Mouse (Mus musculus) layer of hippocampus, adult 2 months (tissue): ENCODE data around the gene Gm3238. TPM values are rescaled to one million over a fixed set of nuclear protein-coding genes. Genes with fewer than 3 reads are reported as not detected.
"Not testable (repeated sequence)": the region's sequence is repeated elsewhere in the genome, so short reads cannot be mapped to it uniquely, and the experiment has no call there.

Experiments used
- DNase-seq, 2 experiments: peaks; one replicate each; pipeline ENCODE4 v3.0.0; 2022; ENCODE audit warnings: low spot score in 2 of 2
- H3K27ac ChIP-seq: fragments of 200-600 bp; 2 replicates; pipeline ENCODE4 v1.8.1; 2022
- H3K4me3 ChIP-seq: fragments of 200-600 bp; 2 replicates; pipeline ENCODE4 v1.8.1; 2022; ENCODE audit warnings: mild to moderate bottlenecking
- CTCF ChIP-seq: fragments of 200-600 bp; conservative IDR thresholded peaks from 2 replicates; pipeline ENCODE4 v1.8.1; 2022; ENCODE audit warnings: antibody characterized with exemption, mild to moderate bottlenecking, moderate library complexity
- total RNA-seq, 2 experiments: library from RNA; stranded (reverse); gene quantifications; 2 replicates each; pipeline ENCODE4 v1.2.3; 2021

The Gm3238 gene
- total RNA-seq, 2 experiments from 2014 or later: not detected

DNA sequence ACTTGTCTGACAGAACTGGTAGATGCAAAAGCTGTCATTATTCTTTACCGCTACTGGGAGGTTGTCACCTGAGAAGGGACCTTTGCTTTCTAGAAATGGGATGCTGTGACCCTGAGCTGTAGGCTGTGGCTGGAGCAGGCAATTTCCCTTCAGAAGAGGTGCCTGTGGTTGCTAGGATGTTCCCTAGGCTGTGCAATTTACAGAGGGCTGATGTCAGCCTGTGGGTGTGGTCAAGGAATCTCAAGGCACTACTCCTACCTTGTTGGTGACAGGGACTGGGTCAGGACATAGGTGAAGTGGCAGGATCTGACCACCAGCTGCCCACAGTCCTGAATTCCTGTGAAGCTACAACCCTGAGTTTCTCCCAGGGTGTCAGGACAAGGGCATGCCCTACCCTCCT lies 1.4 kb downstream of the Gm3238 start:
- H3K27ac ChIP-seq: no peak overlapping the region
- no peak for TF ChIP-seq CTCF
- no peak overlapping the region for H3K4me3 ChIP-seq
- no peak for DNase-seq

DNA sequence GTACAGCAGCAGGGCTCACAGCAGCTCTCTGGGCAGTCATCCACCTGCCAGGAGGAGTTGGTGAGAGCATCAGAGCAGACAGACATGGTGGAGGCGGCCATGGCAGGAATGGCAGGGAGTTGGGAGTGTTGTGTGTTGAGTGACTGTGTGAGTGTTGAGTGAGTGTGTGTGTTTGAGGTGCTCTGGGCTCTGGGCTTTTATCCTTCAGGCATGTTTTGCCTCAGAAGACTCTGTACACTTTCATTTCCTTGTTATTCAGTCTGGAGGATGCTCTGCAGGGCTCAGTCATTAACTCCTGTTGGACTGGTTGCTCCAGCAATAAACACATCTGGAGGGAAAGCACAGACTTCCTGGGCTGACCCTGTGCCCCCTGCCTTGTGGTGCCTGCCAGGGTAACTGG lies 11.5 kb downstream of the Gm3238 start, which contains the start of gene Gm3233:
Gene Gm3233 (minus strand): TSS at position 101 of the 400 bp plus-strand sequence.
- H3K4me3 ChIP-seq, DNase-seq, H3K27ac ChIP-seq: not testable (repeated sequence)

DNA sequence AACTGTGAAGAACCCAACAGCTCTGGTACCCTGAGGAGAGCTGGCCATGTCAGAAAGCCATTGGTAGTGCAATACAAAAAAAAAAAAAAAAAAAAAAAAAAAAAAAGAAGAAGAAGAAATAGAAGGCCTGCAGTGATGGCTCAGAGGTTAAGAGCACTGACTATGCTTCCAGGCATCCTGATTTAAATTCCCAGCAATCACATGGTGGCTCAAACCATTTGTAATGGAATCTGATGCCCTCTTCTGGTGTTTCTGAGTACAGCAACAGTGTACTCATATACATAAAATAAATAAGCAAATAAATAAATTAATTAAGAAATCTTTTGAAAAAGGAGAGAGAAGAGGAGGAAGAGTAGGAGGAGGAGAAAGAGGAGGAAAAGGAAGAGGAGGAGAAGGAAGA lies 17.7 kb downstream of the Gm3238 start:
- no peak for DNase-seq
- TF ChIP-seq CTCF: peak; percentile 44
- no peak overlapping the region for H3K27ac ChIP-seq

DNA sequence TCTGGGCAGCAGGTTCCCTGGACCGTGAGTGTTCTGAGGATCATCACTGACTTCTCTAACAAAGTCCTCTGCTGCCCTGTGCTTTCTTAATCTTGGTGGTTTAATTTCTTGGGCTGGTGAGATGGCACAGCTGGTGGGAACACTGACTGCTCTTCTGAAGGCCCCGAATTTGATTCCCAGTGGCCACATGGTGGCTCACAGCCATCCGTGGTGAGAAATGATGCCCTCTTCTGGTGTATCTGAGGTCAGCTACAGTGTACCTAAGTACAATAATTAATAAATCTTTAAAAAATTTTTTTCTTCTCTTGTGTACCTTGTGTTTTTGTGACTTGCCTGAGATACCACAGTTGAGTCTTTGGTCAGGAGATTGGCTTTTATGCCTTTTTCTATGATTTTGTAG lies 18.8 kb downstream of the Gm3238 start:
- not testable (repeated sequence) for H3K4me3 ChIP-seq, H3K27ac ChIP-seq, DNase-seq
- TF ChIP-seq CTCF: peak; percentile 10; the same call in 1 of the 2 replicates

More for the DNA sequence above, 17.7 kb downstream of the Gm3238 start:
- no peak overlapping the region for H3K4me3 ChIP-seq

DNA sequence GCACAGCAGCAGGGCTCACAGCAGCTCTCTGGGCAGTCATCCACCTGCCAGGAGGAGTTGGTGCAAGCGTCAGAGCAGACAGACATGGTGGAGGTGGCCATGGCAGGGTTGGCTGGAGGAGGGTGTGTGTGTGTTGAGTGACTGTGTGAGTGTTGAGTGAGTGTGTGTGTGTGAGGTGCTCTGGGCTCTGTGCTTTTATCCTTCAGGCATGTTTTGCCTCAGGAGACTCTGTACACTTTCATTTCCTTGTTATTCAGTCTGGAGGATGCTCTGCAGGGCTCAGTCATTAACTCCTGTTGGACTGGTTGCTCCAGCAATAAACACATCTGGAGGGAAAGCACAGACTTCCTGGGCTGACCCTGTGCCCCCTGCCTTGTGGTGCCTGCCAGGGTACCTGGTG lies 19.9 kb downstream of the Gm3238 start, which contains the start of gene Gm9736:
Gene Gm9736 (minus strand): TSS at position 101 of the 400 bp plus-strand sequence.
- not testable (repeated sequence) for DNase-seq, H3K4me3 ChIP-seq, H3K27ac ChIP-seq

DNA sequence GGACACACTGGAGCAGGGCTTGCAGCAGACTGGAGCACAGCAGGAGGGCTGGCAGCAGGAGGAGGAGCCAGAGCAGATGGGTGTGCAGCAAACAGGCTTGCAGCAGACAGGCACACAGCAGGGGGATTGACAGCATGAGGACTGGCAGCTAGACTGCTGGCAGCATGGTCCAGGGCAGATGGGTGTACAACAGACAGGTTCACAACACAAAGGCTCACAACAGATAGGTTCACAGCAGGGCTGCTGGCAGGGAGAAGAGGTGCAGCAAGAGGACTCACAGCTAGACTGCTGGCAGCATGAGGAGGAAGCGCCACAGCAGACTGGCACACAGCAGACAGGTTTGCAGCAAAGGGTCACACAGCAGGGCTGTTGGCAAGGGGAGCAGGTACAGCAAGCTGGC lies 20.4 kb downstream of the Gm3238 start:
- H3K4me3 ChIP-seq, H3K27ac ChIP-seq, DNase-seq: not testable (repeated sequence)

DNA sequence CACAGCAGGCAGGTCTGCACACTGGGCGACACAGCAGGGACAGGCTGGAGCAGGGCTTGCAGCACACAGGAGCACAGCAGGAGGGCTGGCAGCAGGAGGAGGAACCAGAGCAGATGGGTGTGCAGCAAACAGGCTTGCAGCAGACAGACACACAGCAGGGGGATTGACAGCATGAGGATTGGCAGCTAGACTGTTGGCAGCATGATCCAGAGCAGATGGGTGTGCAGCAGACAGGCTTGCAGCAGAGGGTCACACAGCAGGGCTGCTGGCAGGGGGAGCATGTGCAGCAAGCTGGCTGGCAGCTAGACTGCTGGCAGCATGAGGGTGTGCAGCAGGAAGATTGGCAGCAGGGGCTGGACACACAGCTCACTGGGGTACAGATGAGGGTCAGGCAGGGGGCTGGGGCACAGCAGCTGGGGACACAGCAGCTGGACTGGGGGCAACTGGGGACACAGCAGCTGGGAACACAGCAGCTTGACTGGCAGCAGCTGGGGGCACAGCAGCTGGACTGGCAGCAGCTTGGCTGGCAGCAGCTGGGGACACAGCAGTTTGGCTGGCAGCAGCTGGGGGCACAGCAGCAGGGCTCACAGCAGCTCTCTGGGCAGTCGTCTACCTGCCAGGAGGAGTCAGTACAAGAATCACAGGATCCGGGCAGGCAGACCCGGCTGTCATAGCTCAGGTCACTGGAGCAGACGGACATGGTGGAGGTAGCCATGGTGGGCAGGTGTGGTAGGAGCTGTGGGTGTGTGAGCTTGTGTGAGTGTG lies 29.0 kb downstream of the Gm3238 start, which contains the start of gene Gm18596:
Gene Gm18596 (minus strand): TSS at position 715 of the 765 bp plus-strand sequence.
- not testable (repeated sequence) for DNase-seq, H3K4me3 ChIP-seq, H3K27ac ChIP-seq

DNA sequence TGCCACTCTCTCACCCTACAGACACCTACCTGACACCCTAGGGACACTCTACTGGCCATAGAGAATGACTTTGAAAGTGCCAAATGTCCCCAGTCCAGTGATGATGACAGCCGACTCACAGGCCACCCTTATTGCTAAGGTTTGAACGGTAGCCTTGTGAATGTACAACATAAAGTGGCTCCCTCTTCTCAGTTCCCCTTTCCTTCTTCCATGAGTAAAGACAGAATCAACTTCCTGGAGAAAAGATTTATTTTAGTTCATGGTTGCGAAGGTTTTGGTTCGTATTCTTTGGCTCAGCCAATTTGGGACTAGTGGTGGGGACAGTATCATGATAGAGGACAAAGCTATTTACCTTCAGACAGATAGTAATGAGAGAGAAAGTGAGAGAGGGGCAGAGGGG lies 32.2 kb downstream of the Gm3238 start:
- DNase-seq: no peak
- no peak overlapping the region for H3K27ac ChIP-seq
- no peak for TF ChIP-seq CTCF

DNA sequence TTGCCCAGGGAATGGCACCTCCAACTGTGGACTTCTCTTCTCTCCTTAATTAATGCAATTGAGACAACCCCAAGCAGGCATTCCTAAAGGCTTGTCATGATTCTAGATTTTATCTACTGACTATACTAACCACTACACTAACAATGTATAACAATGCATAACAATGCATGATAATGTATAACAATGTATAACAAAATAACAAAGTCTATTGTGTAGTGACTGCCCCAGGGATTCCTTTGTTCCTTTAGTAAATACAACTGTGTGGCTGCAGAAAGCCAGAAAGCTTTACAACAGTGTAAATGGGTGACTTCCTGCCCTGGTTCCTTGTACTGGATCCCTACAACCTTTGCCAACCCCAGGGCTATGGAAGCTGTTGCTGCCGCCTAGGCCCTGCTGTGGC lies 35.2 kb downstream of the Gm3238 start:
- H3K4me3 ChIP-seq: no peak overlapping the region
- no peak for TF ChIP-seq CTCF
- no peak for DNase-seq

More for the DNA sequence above, 32.2 kb downstream of the Gm3238 start:
- H3K4me3 ChIP-seq: no peak overlapping the region

DNA sequence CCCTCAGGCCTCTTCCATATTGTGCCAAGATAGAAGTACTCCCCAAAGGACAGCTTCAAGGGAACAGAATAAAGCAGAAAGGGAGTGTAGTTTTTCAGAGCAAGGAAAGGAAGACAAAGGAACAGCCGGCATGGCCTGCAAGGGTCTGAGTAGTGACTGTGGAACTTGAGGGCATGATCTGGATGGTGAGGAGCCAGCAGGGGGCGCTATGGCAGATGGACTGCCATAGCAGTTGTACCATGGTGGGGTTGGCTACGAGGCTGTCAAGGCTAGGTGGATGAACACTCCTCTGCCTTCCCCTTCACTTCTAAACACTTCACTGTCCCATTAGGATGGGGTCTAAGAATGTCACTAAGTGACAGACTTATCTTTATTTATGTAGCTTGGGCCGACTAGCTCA lies 41.9 kb downstream of the Gm3238 start:
- no peak overlapping the region for H3K27ac ChIP-seq
- no peak overlapping the region for H3K4me3 ChIP-seq
- no peak for DNase-seq
- TF ChIP-seq CTCF: peak; percentile 60

More for the DNA sequence above, 35.2 kb downstream of the Gm3238 start:
- no peak overlapping the region for H3K27ac ChIP-seq

DNA sequence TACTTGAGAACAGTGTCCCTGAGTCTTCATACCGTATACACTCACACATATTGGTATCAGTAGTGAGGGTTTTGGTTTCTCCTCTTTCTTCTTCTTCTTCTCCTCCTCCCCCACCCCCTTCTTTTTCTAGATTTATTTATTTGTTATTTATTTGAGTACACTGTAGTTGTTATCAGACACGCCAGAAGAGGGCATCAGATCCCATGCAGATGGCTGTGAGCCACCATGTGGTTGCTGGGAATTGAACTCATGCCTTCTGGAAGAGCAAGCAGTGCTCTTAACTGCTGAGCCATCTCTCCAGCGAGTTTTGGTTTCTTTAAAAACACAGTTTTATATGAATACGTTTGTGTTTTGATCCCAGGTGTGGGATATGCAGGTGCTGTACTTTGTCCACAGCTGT lies 42.8 kb downstream of the Gm3238 start:
- no peak for DNase-seq
- H3K27ac ChIP-seq: no peak overlapping the region
- peak; percentile 61 for TF ChIP-seq CTCF
- H3K4me3 ChIP-seq: no peak overlapping the region

DNA sequence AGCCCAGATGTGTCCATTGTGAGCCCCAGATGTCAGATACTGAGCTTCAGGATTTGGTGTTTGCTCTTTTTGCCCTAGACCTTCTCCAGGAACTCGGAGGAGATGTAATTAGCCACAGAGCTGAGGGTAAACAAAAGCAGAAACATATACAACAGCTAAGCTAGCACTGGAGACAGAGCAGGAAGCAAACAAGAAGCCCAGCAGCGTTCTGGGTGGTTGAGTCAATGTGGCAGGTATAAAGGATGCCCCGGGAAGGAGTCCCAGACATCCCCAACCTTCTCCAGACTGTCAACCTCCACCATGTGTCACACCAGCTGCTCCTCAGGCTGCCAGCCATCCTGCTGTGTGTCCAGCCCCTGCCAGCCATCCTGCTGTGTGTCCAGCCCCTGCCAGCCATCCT lies 44.9 kb downstream of the Gm3238 start, which contains the start of gene Gm10100:
Gene Gm10100 (plus strand): TSS at position 301 of the 400 bp plus-strand sequence.
- Histone ChIP-seq H3K4me3 (no peak within 1 kb of the TSS), H3K27ac (no peak within 1 kb of the TSS)
- no peak for DNase-seq
- no peak for TF ChIP-seq CTCF

DNA sequence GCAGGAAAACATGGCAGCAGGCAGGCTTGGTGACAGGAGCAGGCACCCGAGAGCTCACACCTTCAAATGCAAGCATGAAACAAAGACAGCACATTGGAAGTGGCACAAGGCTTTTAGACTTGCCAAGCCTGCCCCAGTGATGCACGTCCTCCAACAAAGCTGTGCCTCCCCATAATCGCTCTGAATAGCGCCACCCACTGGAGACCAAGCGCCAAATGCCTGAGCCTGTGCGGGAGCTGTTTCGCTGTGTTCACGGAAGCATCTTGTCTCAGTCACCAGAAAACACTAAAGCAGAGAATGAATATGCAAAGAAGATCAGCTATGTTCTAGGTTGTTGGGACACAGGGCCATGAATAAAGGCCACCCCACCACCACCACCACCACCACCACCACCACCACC lies 46.3 kb downstream of the Gm3238 start:
- no peak overlapping the region for H3K27ac ChIP-seq
- no peak overlapping the region for H3K4me3 ChIP-seq
- TF ChIP-seq CTCF: peak; percentile 47
- DNase-seq: no peak

Other genes with a start within 250 kb of the Gm3238 start
- gene Itgb2, start 241.1 kb downstream of the Gm3238 start, total RNA-seq: 1 to 10 TPM; 3.3 to 4.6 TPM
- gene Pttg1ip, start 189.6 kb downstream of the Gm3238 start, total RNA-seq: 10 to 100 TPM; 76.9 to 77.5 TPM
- gene Sumo3, start 165.2 kb downstream of the Gm3238 start, total RNA-seq: 100 to 1,000 TPM; 131 to 138 TPM
- gene Gm49325, start 165.1 kb downstream of the Gm3238 start, total RNA-seq: 10 to 100 TPM; 18.3 to 27.0 TPM
- gene Ube2g2, start 149.1 kb downstream of the Gm3238 start, total RNA-seq: 10 to 100 TPM; 81.6 to 95.4 TPM
- gene Tspear, start 84.8 kb downstream of the Gm3238 start, total RNA-seq: not detected
- not detected for gene Gm19402, start 80.6 kb downstream of the Gm3238 start, total RNA-seq
- gene Gm9508, start 74.1 kb downstream of the Gm3238 start, total RNA-seq: not detected
- gene Gm10272, start 64.7 kb downstream of the Gm3238 start, total RNA-seq: not detected
- not detected for gene Gm10024, start 59.9 kb downstream of the Gm3238 start, total RNA-seq
- gene Gm10142, start 55.5 kb downstream of the Gm3238 start, total RNA-seq: not detected
- gene Krtap12-1, start 50.7 kb downstream of the Gm3238 start, total RNA-seq: not detected
- gene Gm10100, start 44.8 kb downstream of the Gm3238 start, total RNA-seq: not detected
- not detected for gene Gm18596, start 28.7 kb downstream of the Gm3238 start, total RNA-seq
- not detected for gene Gm9736, start 20.0 kb downstream of the Gm3238 start, total RNA-seq
- gene Gm3233, start 11.6 kb downstream of the Gm3238 start, total RNA-seq: not detected
- not detected for gene Gm7138, start 5.6 kb upstream of the Gm3238 start, total RNA-seq
- gene Gm3250, start 11.2 kb upstream of the Gm3238 start, total RNA-seq: not detected
- not detected for gene Gm7137, start 16.9 kb upstream of the Gm3238 start, total RNA-seq
- not detected for gene Gm9639, start 23.8 kb upstream of the Gm3238 start, total RNA-seq
- gene Gm19668, start 27.8 kb upstream of the Gm3238 start, total RNA-seq: not detected
- gene Gm9507, start 40.5 kb upstream of the Gm3238 start, total RNA-seq: not detected
- not detected for gene Gm2696, start 43.4 kb upstream of the Gm3238 start, total RNA-seq
- gene Krtap10-4, start 55.8 kb upstream of the Gm3238 start, total RNA-seq: not detected
- not detected for gene Krtap10-10, start 64.6 kb upstream of the Gm3238 start, total RNA-seq
- gene Gm36176, start 75.5 kb upstream of the Gm3238 start, total RNA-seq: not detected
- not detected for gene Gm10318, start 81.5 kb upstream of the Gm3238 start, total RNA-seq
- gene Gm3285, start 90.7 kb upstream of the Gm3238 start, total RNA-seq: not detected
- gene Lrrc3, start 131.2 kb upstream of the Gm3238 start, total RNA-seq: 1 to 10 TPM; 3.6 to 3.7 TPM
- gene Trpm2, start 199.2 kb upstream of the Gm3238 start, total RNA-seq: 10 to 100 TPM; 37.4 to 41.5 TPM
- gene 1810043G02Rik, start 207.2 kb upstream of the Gm3238 start, total RNA-seq: 10 to 100 TPM; 37.1 to 44.4 TPM
- gene Pfkl, start 238.8 kb upstream of the Gm3238 start, total RNA-seq: 100 to 1,000 TPM; 232 to 233 TPM